Mouse (Mus musculus): ENCODE data around the gene Cpeb3.
"Not testable (repeated sequence)": the region's sequence is repeated elsewhere in the genome, so short reads cannot be mapped to it uniquely, and the experiment has no call there.

Gene Cpeb3

GRCm38 (mm10) chr19:37207303-37208175, 862 bp downstream of the Cpeb3 start, which contains the start of gene March5:
March5 (plus strand) TSS chr19:37207543.
- in situ Hi-C loops (cut with MboI, MseI), result no loop called here

GRCm38 (mm10) chr19:37206641-37207302, 1.6 kb downstream of the Cpeb3 start:
- in situ Hi-C loops (cut with MboI, MseI), result no loop called here

- in situ Hi-C loops (cut with MboI, MseI), result not testable (repeated sequence)
Measured at GRCm38 (mm10) chr19:37205155-37205554, 3.2 kb downstream of the Cpeb3 start.

- in situ Hi-C loops (cut with MboI, MseI), result no loop called here
Measured at GRCm38 (mm10) chr19:37203371-37203770, 5.0 kb downstream of the Cpeb3 start.

- in situ Hi-C loops (cut with MboI, MseI), result no loop called here
Measured at GRCm38 (mm10) chr19:37199889-37200288, 8.5 kb downstream of the Cpeb3 start.

- in situ Hi-C loops (cut with MboI, MseI), result no loop called here
Measured at GRCm38 (mm10) chr19:37198165-37198880, 10.1 kb downstream of the Cpeb3 start.

- in situ Hi-C loops (cut with MboI, MseI), result no loop called here
Measured at GRCm38 (mm10) chr19:37192475-37193058, 15.8 kb downstream of the Cpeb3 start.

GRCm38 (mm10) chr19:37188366-37188948, 19.9 kb downstream of the Cpeb3 start:
- in situ Hi-C loops (cut with MboI, MseI), result no loop called here

- in situ Hi-C loops (cut with MboI, MseI), result no loop called here
Measured at GRCm38 (mm10) chr19:37177819-37178708, 30.3 kb downstream of the Cpeb3 start.

GRCm38 (mm10) chr19:37176879-37177462, 31.4 kb downstream of the Cpeb3 start:
- in situ Hi-C loops (cut with MboI, MseI), result no loop called here

- in situ Hi-C loops (cut with MboI, MseI), result no loop called here
Measured at GRCm38 (mm10) chr19:37175919-37176318, 32.5 kb downstream of the Cpeb3 start.

GRCm38 (mm10) chr19:37175436-37175805, 33.0 kb downstream of the Cpeb3 start:
- in situ Hi-C loops (cut with MboI, MseI), result no loop called here

GRCm38 (mm10) chr19:37174716-37175435, 33.5 kb downstream of the Cpeb3 start:
- in situ Hi-C loops (cut with MboI, MseI), result no loop called here

GRCm38 (mm10) chr19:37174116-37174715, 34.2 kb downstream of the Cpeb3 start:
- in situ Hi-C loops (cut with MboI, MseI), result no loop called here

- in situ Hi-C loops (cut with MboI, MseI), result no loop called here
Measured at GRCm38 (mm10) chr19:37173331-37174115, 34.9 kb downstream of the Cpeb3 start.

GRCm38 (mm10) chr19:37172566-37173130, 35.8 kb downstream of the Cpeb3 start:
- in situ Hi-C loops (cut with MboI, MseI), result no loop called here

- in situ Hi-C loops (cut with MboI, MseI), result no loop called here
Measured at GRCm38 (mm10) chr19:37172096-37172495, 36.3 kb downstream of the Cpeb3 start.
